Mouse (Mus musculus): Measurements from ENCODE around the gene Rasgef1b.

Gene Rasgef1b

DNA sequence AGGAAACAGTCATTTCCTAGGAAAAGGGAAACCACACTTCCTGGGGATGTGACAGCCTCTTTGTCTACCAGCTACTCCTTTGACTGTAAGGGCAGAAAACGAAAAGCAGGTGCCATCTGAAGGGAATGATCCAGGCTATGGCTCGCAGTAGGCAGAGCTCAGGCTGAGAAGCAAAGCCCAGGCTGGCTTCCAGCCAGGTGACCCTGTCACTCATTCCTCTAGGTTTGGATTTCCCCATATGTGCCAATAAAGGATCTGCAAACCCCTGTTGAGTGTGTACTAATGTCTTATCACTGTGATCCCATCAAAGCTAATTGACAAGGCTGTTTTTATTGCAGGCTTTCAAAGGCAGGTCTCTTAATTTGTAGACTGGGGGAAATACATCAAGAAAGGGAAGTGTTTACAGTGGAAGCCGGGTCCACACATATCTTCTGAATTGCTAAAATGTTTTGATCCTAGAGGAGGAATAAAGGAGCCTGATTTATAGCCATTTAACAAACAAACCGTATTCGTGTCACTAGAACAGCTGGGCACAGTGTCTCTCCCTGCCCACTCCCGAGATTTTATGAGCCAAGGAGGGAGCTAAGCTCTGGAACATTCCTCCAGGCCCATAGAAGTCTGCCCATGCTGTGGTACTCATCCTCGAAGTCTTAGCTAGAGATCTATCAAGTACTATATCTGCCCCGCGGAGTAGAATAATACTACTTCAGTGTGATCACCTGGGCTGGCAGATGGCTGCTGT, 449.7 kb downstream of the Rasgef1b start:
- no peak for DNase-seq

DNA sequence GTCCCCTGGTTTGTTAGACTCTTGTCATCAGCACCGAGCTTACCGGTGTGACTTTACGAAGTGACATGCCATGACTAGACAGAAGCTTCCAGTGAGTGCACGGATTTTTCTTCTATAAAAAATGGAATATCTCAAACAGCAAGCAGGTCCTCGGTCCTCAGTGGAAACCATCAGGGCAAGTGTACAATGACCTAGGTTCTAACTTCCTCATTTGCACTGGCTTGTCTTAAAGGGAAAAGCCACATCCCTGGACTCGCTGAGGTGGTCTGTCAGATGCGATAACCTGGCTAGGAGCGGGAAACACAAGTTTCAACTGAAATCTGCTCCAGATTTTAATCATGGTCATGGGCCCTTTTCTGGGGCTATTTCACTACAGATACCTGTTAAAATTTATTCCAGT, 450.5 kb downstream of the Rasgef1b start:
- no peak for DNase-seq

DNA sequence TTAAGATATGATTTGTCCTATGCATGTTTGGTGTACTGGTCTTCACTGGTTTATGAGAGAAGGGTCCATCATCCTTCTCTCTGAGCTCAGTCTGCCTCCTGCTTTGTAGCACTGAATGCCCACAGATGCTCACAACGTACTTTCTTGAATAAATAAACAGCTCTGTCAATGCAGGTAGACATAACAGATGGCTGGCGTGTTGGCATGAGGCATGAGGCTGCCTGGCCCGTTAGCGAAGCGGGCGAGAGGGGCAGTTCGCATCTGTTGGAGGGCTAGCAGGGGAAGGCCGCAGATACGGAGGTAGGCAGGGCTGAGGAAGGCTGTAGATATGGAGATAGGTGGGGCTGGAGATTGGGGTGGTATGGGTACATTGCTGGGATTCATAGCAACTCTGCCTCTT, 451.3 kb downstream of the Rasgef1b start:
- DNase-seq = no peak

DNA sequence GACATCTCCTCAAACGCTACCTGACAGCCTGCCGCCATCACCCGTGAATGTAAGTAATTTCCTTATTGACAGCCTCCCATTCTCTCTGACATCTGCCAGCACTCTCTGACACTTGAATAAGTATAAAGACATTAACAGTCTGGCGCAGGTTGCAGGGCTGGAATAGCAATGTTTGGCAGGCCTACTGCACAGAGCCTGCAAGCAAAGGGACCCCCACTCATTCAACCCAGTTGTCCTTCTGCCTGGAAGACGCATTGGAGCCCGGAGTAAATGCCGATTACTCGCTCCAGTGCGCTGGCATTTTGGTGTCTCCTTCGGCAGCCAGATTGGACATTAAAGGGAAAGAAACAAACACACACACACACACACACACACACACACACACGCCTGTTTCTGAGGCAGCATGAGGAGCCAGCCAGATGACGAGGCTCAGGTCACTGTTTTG, 454.7 kb downstream of the Rasgef1b start:
- DNase-seq = no peak

DNA sequence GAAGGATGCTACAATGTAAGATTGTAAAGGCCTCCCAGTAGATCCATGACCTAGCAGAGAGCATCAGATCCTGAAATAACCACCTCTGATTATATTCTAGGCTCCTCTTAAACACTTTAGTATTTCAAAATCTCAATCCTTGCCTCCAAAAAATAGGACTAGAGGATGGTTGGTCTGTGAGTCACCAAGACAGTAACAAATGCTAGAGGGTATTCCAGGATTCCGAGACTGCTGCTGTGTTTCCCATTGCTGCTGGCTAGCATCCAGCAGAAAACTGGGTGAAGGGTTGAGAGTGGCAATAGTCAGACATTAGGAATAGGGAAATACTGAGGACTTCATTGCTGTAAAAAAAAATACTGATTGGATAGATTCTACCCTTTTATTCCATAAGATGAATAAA, 457.3 kb downstream of the Rasgef1b start:
- no peak for DNase-seq

DNA sequence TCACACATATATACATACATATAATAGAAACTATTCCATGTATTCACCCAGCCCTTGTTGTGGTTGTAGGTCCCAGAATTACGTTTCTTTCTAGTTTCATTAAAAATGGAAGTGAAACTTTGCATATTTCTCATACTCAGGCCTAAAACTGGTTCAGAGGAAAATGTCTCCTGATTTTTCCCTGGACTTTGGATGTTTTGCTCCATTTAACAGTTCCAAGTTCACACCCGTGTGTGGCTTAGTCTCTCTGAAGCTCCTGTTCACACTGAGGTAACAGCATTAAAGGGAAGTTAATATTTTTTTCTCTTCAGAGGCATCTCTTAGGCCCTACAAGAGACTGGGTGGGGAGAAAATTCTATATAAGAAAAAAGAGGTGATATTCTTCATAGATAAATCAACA, 459.7 kb downstream of the Rasgef1b start:
- DNase-seq = no peak

DNA sequence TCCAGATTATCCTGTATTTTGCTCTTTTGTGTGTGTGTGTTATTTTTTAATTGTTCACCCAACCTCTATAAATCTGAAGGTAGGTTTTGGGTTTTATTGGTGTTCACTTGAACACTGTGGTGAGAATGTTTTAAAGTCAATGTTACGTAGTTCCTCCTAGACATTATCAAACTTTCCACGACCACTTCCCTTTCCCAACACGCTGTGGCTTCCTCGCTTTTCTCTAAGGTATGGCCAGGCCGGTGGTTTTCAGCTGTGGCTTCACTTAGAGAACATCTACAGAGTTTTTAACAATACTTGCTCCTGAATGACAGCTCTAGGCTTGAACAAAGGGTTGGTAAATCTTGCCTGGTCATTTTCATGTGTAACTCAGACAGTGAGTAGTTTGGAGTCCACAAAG, 461.5 kb downstream of the Rasgef1b start:
- DNase-seq = no peak

DNA sequence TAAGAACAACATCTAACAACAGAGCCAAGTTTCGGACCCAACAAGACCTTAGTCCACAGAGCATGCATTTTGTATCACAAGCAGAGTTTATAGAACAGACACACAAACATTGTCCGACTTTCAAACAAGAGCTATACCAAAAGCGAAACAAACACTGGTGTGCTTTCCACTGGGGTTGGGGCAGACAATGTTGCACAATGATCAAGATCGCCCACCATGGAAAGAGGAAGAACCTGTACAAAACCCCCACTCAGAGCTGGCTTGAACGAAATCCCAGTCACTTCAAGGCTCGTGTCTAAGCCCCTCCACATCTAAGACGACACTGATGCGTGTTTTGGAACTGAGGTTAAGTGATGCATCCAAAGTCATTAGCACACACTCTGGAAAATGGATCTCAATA, 462.6 kb downstream of the Rasgef1b start:
- no peak for DNase-seq

DNA sequence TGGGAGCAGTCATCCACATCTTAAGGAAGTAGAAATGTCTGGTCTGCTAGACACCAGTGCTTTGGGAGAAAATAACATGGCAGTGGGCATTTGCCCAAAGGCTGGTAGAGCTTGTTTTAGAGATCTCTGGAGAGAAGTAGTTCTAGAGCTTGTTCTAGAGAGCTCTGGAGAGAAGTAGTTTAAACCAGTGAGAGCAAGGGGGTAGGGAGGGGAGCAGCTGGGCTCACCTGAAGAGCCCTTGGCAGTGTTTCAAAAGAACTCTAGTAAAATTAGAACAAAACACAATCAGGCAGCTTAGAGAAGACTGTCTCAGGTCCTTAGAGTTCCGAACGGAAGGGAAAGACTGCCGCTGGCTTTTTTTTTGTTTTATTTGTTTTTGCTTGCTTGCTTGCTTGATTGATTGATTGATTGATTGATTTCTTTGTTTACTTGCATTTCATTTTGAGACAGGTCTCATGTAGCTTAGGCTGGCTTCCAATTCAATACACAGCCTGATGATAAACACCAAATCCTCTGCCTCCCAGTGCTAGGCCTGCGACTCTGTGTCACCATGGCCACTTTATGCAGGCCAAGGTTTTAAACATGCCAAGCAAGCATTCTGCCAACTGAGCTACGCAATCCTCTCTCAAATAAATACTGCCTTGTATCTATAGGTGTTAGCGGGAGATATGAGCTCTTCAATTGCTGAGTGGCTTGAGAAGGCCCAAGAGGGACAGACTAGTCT, 466.5 kb downstream of the Rasgef1b start:
- DNase-seq = no peak

DNA sequence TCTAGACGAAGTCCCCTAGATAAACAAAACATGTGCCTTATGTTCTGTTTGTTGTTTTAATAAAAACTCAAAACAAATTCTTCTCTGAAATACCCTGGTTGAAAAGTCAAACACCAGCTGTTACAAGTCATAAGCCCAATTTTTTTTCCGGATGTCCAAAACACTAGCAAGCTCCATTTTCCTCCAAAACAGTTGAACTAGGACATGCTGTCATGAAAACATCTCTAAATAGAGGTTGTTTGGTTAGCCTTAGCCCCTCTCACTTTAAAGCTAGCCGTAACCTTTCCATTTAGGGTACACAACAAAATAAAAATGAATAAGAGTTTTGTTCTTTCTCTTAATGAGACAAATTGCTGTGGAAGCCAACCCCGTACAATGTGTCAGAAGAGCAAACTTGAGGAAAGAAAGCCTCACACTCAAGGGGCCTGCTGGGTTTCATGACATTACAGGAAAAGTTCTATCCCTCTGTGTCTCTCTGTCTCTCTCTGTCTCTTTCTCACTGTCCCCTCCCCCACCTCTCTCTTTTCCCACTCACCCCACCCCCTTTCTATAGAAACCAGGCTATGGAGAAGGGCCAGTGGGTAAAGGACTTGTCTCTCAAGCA, 467.6 kb downstream of the Rasgef1b start:
- no peak for DNase-seq

DNA sequence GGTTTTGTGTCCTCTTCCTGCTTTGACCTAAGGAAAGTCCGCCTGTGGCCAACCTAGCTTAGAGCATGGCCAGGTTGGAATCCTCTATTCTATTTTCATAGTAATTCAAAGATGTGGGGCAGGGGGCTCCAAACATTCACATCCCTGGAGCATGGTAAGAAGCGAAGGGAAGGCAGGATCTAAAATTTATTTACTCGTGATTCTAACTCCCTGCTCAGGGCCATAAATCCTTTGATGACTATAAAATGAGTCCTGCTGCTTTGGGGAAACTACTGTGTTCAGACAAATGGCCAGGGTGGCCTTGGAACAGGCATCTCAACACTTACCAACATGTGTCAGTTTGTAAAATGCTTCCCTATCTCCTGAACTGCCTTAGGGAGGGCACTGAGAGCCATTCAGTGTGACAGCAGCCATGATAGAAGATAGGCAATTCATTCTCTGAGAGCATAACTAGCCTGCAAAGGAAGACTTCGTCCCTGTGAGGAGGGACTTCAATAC, 470.8 kb downstream of the Rasgef1b start:
- no peak for DNase-seq

DNA sequence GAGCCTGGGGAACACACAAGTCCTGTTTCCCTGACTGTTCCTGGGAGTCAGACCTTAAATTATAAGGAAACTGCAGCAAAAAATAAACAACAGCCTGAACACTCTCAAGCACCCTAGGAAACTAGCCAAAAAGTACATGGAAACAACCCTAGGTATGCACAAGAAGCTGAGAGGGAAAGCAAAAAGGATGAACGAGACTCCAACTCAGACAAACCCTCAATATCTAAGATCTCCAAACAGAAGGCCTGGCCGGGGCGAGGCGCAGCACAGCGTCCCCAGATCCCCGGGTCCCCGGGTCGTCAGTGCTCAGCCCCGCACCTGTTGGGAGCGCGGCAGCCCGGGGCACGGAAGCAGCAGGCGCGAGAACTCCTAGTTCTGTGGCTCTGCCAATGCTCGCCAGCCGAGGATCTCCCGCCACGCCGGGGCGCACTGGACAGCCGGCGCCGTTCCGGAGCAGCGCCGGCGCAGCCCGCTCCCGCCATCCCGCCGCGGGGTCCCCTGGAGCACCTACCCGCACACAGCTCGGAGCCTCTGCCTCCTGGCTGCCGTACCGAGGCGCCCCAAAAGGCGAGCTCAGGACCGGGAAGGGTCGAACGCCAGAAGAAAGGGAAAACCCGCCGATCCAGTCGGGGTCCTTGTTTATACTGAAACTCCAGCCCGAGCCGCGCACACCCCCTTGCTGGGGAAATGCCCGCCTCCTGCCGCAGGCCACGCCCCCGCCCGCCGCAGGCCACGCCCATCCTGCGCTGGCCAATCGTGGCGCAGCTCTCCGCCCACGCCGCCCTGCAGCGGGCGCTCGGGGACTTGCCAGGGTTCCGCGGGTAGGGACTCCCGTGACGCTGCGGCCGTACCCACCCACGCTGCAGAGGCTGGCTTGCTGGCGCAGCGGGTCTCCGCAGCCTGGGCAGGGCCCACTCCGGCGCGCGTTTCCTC, 476.4 kb downstream of the Rasgef1b start:
- DNase-seq = peak; percentile 97

DNA sequence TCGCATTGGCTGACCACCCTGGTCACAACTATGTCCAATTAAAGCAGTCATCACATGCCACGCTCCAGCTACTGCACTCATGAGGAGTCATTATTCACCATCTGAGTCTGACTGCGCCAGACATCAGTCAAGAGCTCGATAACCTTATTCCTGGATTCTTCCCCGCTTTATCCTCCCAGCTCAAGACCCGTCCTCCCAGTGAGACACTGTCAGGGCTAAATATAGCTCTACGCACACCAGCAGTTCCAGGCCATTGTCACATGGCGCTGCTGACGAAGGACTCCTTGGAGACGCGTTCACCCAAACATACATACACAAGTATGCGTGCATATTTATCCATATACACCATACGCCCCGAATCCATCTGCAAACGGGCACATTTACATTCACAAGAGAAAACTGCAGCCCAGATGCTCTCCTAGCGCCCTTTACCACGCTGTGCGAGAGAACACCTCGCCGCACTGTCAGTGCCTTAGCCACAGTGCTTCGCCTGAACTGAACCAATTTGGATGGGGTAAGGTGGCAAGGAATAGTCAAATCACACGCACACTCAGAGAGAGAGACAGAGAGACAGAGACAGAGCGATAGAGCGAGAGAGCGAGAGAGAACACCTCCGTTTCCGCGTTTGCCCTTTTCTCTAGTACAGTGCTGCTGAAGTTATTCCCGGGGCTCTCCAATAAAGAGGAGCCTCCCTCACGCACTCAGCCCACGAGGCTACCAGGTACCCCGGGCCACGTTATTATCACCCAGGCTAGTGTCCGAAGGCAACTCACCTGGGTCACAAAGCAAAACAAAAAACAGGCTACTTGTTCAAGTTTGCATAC, 477.3 kb downstream of the Rasgef1b start:
- DNase-seq = no peak

DNA sequence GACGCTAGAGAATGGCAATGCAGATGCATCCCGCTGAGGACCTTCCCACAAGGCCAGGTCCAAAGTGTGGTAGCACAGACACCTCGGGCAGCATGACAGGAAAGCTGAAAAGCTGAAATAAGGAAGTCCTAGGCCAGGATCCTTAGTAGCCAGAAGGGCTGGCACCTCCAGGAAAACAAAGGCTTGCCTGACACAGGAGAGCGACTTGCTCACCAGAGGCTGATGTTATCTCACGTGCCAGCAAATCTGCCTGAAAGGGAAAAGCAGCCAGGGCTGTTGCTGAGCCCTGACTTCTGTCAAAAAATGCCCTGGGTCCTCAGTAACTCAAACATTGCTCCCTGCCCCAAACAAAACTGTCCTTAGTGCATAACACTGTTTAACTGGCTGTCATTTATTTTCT, 478.0 kb downstream of the Rasgef1b start:
- no peak for DNase-seq

DNA sequence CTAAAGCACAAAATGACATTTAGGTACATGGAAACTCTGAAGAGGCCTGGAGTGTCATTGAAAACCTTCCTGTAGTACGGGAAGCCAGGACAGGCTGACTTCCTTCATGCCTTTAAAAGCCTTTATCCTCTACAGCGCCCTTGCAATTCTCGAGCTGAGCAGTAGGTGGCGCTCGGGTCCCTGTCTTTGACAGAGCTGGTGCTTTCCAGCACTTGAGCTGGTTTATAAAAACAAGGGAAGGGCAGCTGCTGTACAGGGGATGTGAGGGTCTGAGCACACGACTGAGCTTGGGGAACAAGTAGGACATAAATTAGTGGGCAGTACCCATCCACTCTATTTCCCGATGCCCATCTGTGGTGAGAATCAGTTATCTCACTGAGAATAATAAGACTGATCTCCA, 480.4 kb downstream of the Rasgef1b start:
- DNase-seq = peak; percentile 87 to 94

DNA sequence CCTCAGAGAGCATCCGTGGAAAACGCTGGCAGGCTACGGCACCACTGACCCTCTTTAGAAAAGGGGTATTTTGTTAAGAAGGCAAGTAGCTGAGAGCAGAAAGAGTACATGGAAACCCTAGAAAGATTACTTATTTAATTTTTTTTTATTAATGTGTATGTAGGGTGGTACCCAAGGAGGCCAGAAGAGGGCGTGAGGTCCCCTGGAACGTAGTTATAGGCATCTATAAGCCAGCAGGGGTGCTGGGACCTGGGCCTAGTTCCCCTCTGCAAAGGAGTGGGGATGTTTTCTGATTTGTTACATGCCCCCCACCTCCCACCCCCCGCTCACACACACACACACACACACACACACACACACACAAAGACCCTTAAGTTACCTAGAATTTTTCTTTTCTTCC, 480.9 kb downstream of the Rasgef1b start:
- DNase-seq = no peak

DNA sequence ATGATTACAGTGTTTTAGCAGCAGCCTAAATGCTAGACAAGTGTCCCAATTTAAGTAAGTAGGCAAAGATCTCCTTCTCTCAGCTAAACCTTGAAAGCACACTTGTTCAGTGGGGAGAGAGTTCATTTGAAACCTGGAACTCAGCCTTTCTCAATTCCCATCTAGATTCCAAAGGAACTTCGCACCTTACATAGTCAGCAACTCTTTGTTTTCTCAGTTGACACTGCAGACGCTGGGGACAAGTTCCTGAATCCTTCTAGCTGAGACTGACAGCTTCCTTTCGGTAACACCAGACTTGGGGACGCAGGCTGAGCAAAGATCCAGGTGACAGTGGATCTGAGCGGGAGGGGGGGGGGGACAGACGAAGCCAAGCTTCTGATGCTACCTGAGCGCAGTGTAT, 481.4 kb downstream of the Rasgef1b start:
- no peak for DNase-seq

DNA sequence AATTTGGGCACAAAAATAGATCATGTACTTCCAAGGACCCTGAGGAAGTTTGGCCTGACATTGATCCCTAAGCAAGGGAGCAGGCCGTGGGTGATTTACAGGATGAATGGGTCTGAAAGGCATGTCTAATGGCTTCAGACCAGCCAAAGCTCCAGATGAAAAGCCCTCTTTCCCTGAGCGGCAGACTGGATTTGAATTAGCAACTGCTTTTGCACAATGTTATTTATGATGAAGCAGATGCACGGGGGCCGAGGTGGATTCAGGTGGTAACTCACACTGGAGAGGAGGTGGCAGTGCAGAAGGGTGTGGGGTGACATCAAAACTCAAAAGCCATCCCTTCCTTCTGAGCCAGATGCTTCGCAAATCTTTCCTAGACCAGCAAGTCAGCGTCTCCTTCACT, 481.9 kb downstream of the Rasgef1b start:
- DNase-seq = no peak

DNA sequence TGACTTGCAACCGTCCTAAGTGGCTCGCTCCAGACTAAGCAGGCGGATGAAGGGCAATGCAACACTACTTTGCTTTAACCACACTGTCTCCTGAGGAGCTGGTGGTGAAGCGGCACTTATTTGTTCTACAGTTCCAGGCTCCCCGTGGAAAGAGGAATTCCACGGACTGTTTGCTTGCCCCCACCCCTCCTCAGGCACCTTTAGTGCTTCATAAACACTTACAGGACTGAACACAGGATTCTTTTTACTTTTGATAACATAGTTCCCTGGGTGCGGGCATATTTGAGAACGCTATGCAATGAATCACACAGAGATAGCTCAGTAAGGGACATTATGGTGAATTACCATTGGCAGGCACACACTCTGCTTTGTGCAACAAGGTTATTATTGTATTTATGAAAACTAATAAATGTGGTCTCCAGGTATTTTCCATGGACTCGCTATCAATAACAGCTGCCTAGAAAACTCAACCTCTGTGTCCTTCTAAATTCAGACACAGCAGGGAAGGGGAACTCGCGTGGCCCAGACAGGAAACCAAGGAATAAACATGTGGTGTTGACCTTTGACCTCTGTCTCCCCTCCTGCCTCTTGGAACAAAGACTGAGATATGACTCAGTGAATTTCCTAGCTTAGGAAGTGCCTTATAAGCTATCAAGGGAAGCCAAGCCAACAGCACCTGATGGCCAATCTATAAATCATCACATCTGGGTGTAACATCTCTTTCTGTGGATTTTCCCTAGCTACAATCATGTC, 486.7 kb downstream of the Rasgef1b start:
- DNase-seq = no peak

DNA sequence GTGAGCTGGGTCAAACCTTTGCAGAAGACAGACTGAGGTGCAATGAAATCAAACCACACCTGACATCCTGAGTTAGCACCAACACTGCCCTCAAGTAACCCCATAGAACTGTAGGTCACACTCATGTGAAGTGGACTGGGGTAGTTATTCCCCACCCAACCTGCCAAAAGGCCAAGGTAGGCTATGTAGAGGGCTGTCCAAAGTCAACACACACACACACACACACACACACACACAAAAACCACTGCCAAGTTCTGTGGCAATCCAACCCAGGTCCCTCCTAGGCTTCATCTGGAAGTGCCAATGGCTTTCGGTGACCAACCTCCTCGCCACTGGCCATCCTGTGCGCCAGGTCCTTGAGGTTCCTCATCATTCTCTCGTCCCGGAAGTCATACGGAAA, 488.4 kb downstream of the Rasgef1b start:
- DNase-seq = no peak

DNA sequence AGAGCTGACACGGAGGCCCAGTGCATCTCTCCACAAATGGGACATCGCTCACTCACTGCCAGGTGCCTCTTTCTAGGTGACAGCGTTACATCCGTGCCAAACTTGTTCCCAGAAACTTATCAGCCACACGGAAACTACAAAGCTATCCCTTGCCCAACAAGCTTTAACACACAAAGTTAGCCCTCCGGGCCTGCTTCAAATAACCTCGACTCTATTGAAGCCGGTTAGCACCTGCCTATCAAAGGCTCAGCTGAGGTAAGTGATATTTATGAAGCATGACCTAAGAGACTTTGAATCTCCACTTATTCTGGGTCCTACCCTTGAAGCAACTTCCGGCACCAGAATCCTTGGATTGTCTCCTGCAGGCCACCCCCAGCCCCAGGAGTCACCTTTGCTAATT, 489.2 kb downstream of the Rasgef1b start:
- DNase-seq = no peak

Data from thymus, postnatal 36 days (tissue).